Mouse (Mus musculus): ENCODE results near the gene Dcaf6. TPM values are rescaled to one million over a fixed set of nuclear protein-coding genes. Genes with fewer than 3 reads are reported as not detected.
A peak's percentile ranks its signal among the peaks of the same experiment; 100 is the strongest.

Gene Dcaf6
- polyA plus RNA-seq, 1 experiment, result 45.6 TPM

- no peak for TF ChIP-seq POLR2A (IDR thresholded peaks at IDR 0.05; ENCODE audit: borderline replicate concordance, control insufficient read depth, low read depth, low read length)
- TF ChIP-seq CTCF (IDR thresholded peaks at IDR 0.05; ENCODE audit: control insufficient read depth, insufficient read depth, low read length), result no peak
- Histone ChIP-seq H3K4me3 (replicated peaks; ENCODE audit: control insufficient read depth, low read depth, low read length) (no peak overlapping the region), H3K4me1 (ENCODE audit: control insufficient read depth, insufficient read depth, low read length) (peaks cover 2% of the 10 kb centered on the region; the same call in 1 of the 2 replicates), H3K27ac (ENCODE audit: control insufficient read depth, insufficient read depth, low read depth, low read length, poor library complexity) (no peak overlapping the region)
- 52% methylated on average over 4 of the region's 4 CpGs for WGBS
Observed at GRCm38 (mm10) chr1:165395940-165396339, 64.3 kb downstream of the Dcaf6 start.

GRCm38 (mm10) chr1:165394836-165395235, 65.4 kb downstream of the Dcaf6 start:
- TF ChIP-seq CTCF (IDR thresholded peaks at IDR 0.05; ENCODE audit: control insufficient read depth, insufficient read depth, low read length), result no peak
- WGBS, result 15% methylated on average over 3 of the region's 3 CpGs
- Histone ChIP-seq H3K4me3 (replicated peaks; ENCODE audit: control insufficient read depth, low read depth, low read length) (no peak overlapping the region), H3K4me1 (ENCODE audit: control insufficient read depth, insufficient read depth, low read length) (peaks cover 2% of the 10 kb centered on the region; the same call in 1 of the 2 replicates), H3K27ac (ENCODE audit: control insufficient read depth, insufficient read depth, low read depth, low read length, poor library complexity) (no peak overlapping the region)

DNA sequence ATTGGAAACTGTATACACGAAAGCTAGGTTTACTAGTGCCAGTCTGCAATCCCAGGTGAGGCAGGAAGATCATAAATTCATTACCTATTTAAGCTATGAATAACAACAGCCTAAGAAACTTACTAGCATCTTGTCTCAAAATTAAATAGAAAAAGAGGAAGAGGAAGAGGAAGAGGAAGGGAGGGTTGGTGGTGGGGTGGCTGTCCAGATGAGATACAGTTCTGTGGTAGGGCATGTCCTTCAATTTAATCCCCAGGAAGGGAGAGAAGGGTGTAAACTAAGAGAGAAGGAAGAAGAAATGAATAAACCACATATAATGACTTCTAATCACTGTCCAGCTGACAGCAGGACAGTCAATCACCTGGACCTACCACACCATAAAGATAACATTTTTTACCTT, 67.2 kb downstream of the Dcaf6 start:
- Histone ChIP-seq H3K4me3 (replicated peaks; ENCODE audit: control insufficient read depth, low read depth, low read length) (no peak overlapping the region), H3K27ac (ENCODE audit: control insufficient read depth, insufficient read depth, low read depth, low read length, poor library complexity) (no peak overlapping the region), H3K4me1 (ENCODE audit: control insufficient read depth, insufficient read depth, low read length) (peaks cover 2% of the 10 kb centered on the region; the same call in 1 of the 2 replicates)
- WGBS, result 44% methylated on average over 1 of the region's 1 CpGs
- TF ChIP-seq POLR2A (IDR thresholded peaks at IDR 0.05; ENCODE audit: borderline replicate concordance, control insufficient read depth, low read depth, low read length) (no peak), CTCF (IDR thresholded peaks at IDR 0.05; ENCODE audit: control insufficient read depth, insufficient read depth, low read length) (no peak)

- no peak for TF ChIP-seq POLR2A (IDR thresholded peaks at IDR 0.05; ENCODE audit: borderline replicate concordance, control insufficient read depth, low read depth, low read length)
- 0 out of 2 replicates have a peak, but pooled peaks have one; percentile 9 for TF ChIP-seq CTCF (IDR thresholded peaks at IDR 0.05; ENCODE audit: control insufficient read depth, insufficient read depth, low read length)
- H3K4me3 ChIP-seq (replicated peaks; ENCODE audit: control insufficient read depth, low read depth, low read length), result no peak overlapping the region
- WGBS, result 84% methylated on average over 5 of the region's 5 CpGs
- H3K27ac ChIP-seq (ENCODE audit: control insufficient read depth, insufficient read depth, low read depth, low read length, poor library complexity), result no peak overlapping the region
- H3K4me1 ChIP-seq (ENCODE audit: control insufficient read depth, insufficient read depth, low read length), result no peaks in the 10 kb centered on the region; the same call in 1 of the 2 replicates
Observed at GRCm38 (mm10) chr1:165388716-165389115, 71.6 kb downstream of the Dcaf6 start.

DNA sequence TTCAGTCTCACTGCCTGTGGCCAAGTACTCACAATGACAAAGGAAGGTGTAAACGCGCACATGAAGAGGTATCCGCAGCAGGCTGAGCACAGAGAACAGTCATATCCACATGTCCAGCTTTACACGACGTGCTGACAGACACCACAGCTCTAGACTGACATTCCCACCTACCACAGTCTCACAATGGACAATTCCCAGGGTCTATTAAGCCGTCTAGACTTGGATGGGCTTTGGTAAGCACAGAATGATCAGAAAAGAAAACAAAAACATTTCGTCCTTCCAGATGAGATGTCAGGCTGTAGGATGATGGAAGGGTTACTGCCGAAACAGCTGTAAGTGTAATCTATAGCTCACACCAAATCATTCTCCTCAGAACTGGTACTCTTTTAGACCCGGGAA, 73.8 kb downstream of the Dcaf6 start:
- 91% methylated on average over 9 of the region's 9 CpGs for WGBS
- Histone ChIP-seq H3K4me1 (ENCODE audit: control insufficient read depth, insufficient read depth, low read length) (no peaks in the 10 kb centered on the region), H3K27ac (ENCODE audit: control insufficient read depth, insufficient read depth, low read depth, low read length, poor library complexity) (no peak overlapping the region), H3K4me3 (replicated peaks; ENCODE audit: control insufficient read depth, low read depth, low read length) (no peak overlapping the region)
- TF ChIP-seq POLR2A (IDR thresholded peaks at IDR 0.05; ENCODE audit: borderline replicate concordance, control insufficient read depth, low read depth, low read length) (no peak), CTCF (IDR thresholded peaks at IDR 0.05; ENCODE audit: control insufficient read depth, insufficient read depth, low read length) (no peak)

- H3K4me3 ChIP-seq (replicated peaks; ENCODE audit: control insufficient read depth, low read depth, low read length), result no peak overlapping the region
- H3K4me1 ChIP-seq (ENCODE audit: control insufficient read depth, insufficient read depth, low read length), result no peaks in the 10 kb centered on the region
- no peak for TF ChIP-seq CTCF (IDR thresholded peaks at IDR 0.05; ENCODE audit: control insufficient read depth, insufficient read depth, low read length)
- TF ChIP-seq POLR2A (IDR thresholded peaks at IDR 0.05; ENCODE audit: borderline replicate concordance, control insufficient read depth, low read depth, low read length), result no peak
- 59% methylated on average over 14 of the region's 14 CpGs for WGBS
- H3K27ac ChIP-seq (ENCODE audit: control insufficient read depth, insufficient read depth, low read depth, low read length, poor library complexity), result no peak overlapping the region
Observed at GRCm38 (mm10) chr1:165385810-165386524, 74.3 kb downstream of the Dcaf6 start.

- Histone ChIP-seq H3K4me3 (replicated peaks; ENCODE audit: control insufficient read depth, low read depth, low read length) (no peak overlapping the region), H3K4me1 (ENCODE audit: control insufficient read depth, insufficient read depth, low read length) (no peaks in the 10 kb centered on the region), H3K27ac (ENCODE audit: control insufficient read depth, insufficient read depth, low read depth, low read length, poor library complexity) (no peak overlapping the region)
- 86% methylated on average over 9 of the region's 9 CpGs for WGBS
- no peak for TF ChIP-seq CTCF (IDR thresholded peaks at IDR 0.05; ENCODE audit: control insufficient read depth, insufficient read depth, low read length)
- TF ChIP-seq POLR2A (IDR thresholded peaks at IDR 0.05; ENCODE audit: borderline replicate concordance, control insufficient read depth, low read depth, low read length), result no peak
Observed at GRCm38 (mm10) chr1:165373839-165374238, 86.4 kb downstream of the Dcaf6 start.

- no peaks in the 10 kb centered on the region for H3K4me1 ChIP-seq (ENCODE audit: control insufficient read depth, insufficient read depth, low read length)
- H3K27ac ChIP-seq (ENCODE audit: control insufficient read depth, insufficient read depth, low read depth, low read length, poor library complexity), result no peak overlapping the region
- TF ChIP-seq POLR2A (IDR thresholded peaks at IDR 0.05; ENCODE audit: borderline replicate concordance, control insufficient read depth, low read depth, low read length), result no peak
- TF ChIP-seq CTCF (IDR thresholded peaks at IDR 0.05; ENCODE audit: control insufficient read depth, insufficient read depth, low read length), result no peak
- no peak overlapping the region for H3K4me3 ChIP-seq (replicated peaks; ENCODE audit: control insufficient read depth, low read depth, low read length)
- 92% methylated on average over 4 of the region's 4 CpGs for WGBS
Observed at GRCm38 (mm10) chr1:165370990-165371389, 89.3 kb downstream of the Dcaf6 start.

Measured in bone marrow, adult 2 months (tissue).